Mouse (Mus musculus): ENCODE measurements at regions not wholly inside any gene's neighbourhood (a gene's known extent, or its start where the extent isn't known, plus 50 kb on each side); places are given as distances from the start of the nearest gene placed in this dataset.

DNA sequence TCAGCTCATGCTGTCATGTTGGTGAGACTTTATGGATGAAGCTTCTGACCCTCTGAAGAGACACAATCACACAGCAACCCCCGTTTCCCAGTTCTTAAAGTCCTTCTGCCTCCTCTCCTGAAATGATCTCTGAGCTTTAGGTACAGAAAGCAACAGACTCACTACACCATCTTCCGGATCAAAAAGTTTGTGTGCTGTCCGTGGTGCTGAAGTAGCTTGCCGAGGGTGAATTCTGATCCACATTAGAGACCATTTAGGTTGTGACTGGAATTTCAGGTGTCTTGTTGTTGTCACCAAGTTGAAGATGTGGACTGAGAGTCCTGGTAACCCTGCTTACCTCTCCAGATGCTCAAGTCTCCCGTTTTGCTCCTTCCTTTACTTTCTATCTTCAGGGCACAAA is 375.2 kb downstream of the Shisa9 start:
- DNase-seq: no peak

DNA sequence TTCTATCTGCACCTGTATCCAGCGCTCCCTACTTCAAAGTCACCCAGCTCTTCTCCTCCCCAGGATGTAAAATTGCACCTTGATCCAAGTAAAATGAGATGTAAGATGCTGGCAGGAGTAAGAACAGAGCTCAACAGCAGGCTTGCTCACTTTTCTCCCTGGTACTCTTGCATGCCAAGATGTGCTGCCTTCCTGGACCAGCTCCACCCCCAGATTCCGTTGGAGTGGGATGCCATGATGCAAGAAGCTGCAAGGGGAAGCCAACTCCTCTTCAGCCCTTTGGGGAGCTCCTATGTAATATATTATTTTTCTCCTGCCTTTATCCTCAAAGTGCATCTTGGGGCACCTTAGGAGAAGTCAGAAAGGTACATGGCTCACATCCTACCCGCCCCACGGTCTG is 405.6 kb downstream of the Shisa9 start:
- DNase-seq: no peak

DNA sequence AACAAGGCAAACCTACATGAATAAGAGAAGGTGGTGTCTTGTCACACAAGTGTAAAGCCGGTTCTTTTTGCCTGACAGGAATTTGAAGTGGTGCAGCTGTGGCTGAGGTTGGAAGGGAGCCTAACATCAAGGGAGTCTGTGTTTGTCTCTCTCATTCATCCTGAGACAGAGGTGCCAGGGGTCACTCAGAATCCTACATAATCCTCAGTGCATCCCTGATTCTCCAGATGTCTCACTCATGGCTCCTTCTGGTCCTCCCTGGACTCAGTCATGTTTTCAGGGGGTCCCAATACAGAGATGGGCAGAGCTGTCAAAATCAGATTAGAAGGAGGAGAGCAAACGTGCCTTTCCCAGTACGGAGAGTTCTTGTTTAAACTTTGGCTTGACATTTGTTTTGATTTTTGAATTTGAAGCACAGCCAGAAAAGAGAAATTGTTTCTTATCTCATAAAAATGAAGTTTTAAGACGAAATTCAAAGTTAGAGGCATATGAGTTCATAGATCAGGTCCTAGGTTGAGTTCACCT is 451.8 kb downstream of the Shisa9 start:
- no peak for DNase-seq

DNA sequence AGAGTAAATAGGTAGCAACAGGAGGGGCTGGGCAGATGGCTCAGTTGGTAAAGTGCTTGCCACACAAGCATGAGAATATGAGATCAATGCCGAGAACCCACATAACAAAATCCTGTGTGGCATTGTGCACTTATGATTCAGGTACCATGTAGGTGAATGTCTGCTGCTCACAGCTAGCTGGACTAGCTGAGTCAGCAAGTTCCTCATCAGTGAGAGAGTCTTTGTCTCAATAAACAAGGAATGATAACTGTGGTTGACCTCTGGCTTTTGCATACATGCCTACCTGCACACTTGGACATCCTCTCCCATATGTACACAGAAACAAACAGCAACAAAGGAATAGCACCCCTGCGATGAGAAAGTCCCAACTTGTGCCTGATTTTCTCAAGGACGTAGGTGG is 454.7 kb downstream of the Shisa9 start:
- DNase-seq: no peak

DNA sequence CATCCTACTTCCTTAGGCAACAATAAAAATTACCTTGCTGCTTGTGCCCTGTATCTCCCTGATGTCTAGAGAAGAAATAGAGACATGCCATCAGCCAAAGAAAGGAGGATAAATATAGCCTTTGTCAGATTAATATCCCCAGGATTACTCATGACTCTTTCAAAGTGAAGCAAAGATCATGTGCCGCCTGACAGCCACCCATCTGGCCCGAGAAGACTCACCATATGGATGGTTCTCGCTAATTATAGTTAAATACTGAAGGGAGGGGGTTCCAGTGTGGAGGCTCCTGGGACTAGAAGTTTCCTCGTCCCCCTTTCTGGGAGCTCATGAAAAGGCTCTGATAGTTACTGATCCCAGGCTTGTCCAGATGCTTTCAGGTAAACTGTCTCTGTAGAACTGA is 470.9 kb downstream of the Shisa9 start:
- peak; percentile 9 to 16 for DNase-seq

Data from cerebellum, postnatal 14 days (tissue).